Mouse (Mus musculus) gonadal fat pad, adult 2 months (tissue): ENCODE measurements around the gene Glud1. TPM values are rescaled to one million over a fixed set of nuclear protein-coding genes. Genes with fewer than 3 reads are reported as not detected.
"Not testable (repeated sequence)": the region's sequence is repeated elsewhere in the genome, so short reads cannot be mapped to it uniquely, and the experiment has no call there.

Source experiments
- DNase-seq: peaks from one replicate; pipeline ENCODE4 v3.0.0-alpha.2; 2012; ENCODE audit warnings: low read depth
- polyA plus RNA-seq: library from polyadenylated mRNA; depleted of rRNA; stranded (reverse); fragments of >200 nt; gene quantifications from 2 replicates; pipeline ENCODE4 v1.2.3, GENCODE M21; 2012

Glud1 gene
- polyA plus RNA-seq, 1 experiment, result 69.3 TPM

DNA sequence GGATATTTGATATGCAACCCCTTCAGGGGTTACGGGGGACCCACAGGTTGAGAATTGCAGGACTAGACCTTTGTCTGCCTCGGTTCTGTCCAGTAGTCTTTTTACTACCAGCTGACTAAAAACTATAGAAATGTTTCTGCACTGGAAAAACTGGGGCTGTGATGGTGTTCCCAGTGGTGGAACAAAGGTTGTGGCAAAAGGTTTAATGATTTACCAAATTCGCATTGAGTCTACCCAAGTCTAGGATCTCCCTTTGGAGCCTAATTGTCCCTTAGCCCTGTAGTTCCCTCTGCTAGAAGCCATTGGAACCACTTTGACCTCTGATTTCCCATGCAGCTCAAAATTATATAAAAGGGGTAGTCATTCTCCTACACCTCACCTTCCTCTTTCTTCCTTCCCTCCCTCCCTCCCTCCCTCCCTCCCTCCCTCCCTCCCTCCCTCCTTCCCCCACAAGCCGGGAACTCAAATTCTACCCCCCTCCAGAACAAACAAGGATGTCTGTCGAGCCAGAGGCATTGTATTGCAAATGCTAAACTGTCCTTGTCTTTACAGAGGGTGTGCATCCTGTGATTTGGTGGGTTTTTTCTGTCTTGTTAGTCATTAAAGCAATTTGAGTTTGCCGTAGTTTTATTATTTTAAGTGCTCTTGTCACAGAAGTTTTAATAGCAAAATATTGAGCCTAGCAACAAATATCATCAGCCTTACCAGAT is 2.0 kb downstream of the Glud1 start:
- DNase-seq, result no peak

DNA sequence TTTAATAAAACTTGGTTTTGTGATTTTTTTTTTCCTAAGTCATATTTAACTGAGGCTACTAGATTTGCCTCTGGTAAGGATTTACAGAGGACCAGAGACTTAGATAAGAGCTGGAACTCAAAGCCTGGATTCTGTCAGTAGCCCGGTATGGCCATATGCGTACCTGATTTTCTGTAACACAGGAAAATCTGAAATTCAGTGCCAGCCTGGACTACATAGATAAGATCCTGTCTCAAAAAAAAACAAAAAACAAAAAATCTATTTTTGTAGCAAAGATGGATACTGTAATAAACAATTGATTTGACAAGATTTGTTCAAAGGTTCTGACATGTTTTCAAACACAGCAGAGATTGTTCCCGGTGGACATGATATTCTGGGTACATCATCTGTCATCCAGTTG is 3.1 kb downstream of the Glud1 start:
- no peak for DNase-seq

DNA sequence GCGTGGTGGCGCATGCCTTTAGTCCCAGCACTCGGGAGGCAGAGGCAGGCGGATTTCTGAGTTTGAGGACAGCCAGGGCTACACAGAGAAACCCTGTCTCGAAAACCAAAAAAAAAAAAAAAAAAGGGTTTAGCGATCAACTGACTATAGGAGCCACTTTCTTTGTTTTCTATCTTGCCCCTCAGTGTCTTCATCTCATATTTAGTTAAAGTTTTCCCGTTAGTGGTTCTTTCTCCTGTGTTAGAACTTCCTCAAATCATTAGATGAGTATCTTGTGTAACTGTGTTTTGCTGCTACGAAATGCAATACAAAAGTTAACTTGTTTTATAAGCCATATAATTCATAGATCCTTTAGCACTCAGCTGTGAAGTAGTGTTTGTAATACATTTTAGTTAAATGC is 3.9 kb downstream of the Glud1 start:
- not testable (repeated sequence) for DNase-seq

DNA sequence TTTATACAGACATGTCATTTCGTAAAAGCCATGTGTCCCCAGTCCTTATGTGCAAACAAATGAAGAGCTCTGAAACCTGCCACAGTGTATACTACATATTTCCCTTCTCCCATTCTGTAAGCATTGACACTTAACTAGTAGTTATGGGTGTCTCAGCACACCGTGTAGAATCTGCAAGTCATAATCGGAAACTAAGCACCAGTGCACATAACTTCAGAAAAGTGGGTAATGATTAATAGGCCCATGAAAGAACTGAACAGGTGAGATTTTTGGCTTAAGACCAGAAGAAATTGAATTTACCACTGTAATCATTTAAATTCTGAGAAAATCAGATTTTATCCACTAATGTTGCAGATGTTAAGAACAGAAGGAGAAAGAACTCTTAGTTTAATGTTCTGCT is 4.3 kb downstream of the Glud1 start:
- DNase-seq, result no peak

DNA sequence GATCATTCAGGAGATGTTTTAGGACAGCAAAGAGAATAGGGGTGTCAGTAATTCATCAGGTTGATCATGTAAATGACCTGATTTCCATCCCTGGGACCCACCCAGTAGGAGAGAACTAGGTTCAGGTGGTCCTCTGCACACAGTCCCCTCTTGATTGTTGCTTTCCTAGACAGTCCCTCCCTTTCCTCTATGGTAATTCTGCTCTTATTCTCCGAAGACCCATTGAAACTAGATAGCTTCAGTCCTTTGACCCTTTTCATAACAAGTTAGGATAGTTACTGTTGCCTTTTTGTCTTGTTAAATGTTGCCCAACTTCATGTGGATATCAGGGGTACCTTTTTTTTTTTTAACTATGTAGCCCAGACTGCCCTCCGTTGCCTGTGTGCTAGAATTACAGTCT is 5.8 kb downstream of the Glud1 start:
- no peak for DNase-seq

DNA sequence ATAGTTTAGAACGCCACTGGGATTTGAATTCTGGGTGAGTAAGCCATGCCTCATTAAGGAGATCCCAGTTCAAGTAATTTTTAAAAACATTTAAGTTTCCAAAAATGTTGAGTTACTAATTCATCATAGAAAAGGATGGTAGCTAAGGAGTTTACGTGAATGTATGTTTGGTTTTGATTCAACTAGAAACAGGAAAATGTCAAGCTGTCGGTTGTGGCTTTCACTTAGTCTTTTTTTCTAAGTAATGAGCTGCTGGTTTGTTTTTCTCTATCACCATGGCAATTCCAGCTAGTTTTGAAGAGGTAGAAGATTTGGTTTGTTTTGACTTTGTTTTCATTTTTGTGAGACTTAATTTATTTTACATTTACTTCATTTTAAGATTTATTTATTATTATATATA is 6.9 kb downstream of the Glud1 start:
- no peak for DNase-seq

DNA sequence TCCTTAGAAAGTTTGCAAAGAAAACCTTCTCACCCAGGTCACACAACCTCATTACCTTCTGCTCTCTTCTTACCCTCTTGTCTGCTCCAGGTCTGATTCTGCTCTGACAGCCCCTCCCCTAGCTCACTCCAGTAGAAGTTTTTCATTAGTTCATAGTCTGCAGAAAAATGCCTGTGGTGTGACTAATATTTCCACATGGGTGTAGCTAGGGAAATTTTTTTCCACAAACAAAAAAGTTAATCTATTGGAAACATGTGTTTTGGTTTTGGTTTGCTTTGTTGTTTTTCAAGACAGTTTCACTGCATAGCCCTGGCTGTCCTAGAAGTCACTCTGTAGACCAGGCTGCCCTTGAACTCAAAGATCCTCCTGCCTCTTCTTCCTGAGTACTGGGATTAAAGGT is 7.6 kb downstream of the Glud1 start:
- DNase-seq, result no peak

DNA sequence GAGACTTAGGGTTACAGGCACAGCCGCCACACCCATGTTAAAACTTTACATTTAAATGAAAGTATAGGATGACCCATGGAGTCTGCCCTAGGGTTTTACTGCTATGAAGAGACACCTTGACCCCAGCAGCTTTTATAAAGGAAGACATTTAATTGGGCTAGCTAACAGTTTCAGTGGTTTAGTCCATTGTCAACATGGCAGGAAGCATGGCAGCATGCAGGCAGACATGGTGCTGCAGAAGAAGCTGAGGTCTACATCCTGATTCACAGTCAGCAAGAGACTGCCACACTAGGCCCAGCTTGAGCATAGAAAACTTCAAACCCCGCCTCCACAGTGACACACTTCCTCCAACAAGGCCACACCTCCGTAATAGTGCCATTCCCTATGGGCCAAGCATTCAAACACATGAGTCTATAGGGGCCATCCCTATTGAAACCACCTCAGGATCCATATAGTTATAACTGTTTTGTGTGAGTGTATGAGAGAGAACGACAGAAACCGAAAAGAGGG is 13.1 kb downstream of the Glud1 start:
- DNase-seq, result no peak

DNA sequence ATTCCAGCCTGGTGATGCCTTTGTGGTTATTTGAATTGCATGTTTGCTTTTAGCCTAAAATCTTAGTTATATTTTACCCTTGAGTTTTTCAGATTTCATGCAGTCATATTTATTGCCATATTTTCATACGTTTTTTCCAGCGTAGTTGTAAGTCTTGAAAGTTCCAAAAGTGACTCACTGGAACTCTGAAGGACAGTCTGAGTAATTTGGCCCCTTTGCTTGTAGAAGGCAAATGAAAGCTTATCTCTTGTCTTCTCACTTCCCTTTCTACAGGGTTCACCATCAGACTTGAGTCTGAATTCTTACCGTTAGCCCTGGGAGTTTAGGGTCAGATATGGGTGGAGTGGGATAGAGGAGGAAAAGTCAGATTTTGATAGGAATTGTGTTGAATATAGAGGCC is 16.1 kb downstream of the Glud1 start:
- no peak for DNase-seq

DNA sequence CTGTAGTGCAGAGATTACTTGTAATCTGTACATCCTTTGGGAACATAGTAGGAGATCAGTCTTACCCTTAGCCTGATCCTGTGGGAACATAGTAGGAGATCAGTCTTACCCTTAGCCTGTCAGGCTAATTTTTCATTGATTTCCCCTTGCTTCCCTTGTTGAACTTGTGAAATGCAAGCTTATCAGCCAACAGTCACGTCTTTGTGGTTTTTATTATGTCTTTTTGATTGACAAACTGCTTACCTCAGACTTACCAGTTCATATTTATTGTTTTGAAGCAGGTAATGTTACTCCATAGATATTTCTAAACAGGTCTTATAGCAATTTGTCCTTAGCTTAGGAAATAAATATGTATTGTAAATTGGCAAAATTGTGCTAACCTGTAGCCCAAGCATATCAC is 17.1 kb downstream of the Glud1 start:
- DNase-seq, result no peak

DNA sequence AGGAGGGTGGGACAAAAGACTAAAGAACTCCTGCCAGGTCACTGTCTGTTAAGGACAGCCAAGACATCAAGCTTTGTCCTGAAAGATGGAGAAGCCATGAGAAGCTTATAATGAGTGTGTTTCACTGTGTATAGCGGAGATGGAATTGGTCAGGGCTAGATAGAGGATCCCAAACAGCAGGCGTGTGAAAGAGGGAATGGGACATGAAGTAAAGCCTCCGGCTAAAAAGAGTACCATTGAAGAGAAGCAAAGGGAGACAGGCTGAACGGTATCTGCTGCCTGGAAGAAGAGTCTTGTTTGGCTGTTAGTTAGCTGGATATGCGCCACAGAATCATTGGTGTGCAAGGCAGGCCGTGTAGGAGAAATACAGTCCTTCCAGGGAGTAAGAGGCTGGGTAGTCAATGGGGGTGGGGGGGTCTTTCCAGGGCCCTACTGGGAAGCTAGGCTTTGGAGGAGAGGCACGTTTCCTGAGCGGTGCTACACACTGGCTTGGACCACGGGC is 20.2 kb downstream of the Glud1 start:
- no peak for DNase-seq

DNA sequence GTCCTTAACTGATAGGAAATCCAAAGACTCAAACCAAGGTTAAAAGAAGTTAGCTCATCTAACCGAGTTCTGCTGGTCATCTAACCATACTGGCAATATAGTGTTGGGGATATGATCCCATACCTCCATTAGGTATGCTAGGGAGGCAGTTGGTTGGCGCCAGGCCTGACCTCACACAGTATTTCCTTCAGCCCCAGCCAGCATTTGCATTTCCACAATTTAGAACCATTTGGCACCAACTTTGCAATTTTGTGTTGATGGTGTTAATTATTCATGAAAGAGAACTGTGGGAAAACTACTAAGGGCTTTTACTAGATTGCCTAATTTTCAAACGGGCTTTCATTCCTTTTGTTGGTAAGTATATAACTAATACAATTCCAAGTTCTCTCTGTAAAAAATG is 21.4 kb downstream of the Glud1 start:
- DNase-seq, result no peak

DNA sequence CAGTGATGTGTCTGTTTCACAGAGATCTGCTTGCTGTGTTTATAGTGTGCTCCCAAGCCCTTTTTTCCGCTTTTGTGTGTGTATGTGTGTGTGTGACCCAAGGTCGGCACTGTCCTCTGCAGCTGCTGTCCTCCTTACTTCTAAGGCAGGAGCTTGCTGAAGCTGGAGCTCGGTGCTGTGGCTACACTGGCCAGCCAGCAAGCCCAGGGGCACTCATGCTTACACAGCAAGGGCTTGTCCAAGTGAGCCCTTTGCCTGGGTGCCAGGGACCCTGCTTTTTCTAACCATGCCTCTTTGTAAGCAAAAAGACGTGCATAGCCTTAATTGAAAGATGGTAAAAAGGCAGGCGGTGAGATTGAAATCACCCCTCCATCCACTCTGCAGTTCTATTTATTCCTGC is 21.9 kb downstream of the Glud1 start:
- DNase-seq, result no peak

DNA sequence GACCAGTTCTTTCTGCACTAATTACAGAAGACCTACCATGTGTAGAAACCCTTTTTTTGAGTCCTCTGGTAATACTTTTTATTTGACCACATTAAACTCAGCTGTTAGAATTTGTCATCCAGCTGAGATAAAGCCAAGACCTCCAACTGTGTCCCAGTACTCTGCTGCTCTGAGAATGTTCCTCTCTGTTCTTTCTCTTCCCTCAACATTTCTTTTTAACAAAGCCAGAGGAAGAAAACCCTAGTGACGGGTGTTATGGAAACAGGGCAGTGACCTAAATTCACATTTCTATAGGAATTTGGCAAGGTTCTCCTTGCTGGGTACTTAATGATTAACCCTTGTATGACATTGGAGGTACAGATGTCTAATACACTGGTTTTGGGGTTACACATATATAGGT is 28.9 kb downstream of the Glud1 start:
- no peak for DNase-seq

DNA sequence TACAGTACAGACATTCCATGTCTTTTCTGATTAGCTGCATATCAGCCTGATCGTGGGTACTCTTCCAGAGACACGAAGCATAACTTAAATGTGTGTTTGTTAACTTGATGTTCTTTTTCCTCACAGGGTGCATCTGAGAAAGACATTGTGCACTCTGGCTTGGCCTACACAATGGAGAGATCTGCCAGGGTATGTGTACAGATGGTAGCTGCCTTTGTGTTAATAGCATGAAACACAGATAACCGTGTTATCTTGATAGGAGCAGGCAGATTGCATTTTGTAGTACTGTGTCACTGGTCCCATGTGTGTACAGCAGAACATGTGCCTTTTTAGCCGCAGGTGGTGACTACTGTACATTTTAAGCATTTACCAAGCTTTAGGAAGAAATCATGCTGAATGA is 31.5 kb downstream of the Glud1 start:
- DNase-seq, result no peak

DNA sequence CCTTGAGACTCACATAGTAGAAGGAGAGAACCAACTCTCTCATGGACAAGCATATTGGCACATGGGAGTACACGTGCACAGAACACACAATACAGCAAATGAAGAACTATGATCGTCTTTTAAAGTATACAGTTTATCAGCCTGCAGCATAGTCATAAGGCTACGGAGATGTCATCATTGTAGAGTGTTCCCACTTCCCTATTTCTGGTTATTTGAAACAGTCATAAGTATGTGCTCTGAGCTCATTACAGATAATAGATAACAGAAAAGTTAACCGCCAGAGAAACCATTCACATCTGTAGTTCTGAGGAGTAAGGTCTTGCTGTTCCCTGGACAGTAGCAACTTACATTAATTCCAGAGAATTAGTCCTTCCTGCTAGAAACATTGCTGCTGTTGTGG is 32.6 kb downstream of the Glud1 start:
- DNase-seq, result no peak

DNA sequence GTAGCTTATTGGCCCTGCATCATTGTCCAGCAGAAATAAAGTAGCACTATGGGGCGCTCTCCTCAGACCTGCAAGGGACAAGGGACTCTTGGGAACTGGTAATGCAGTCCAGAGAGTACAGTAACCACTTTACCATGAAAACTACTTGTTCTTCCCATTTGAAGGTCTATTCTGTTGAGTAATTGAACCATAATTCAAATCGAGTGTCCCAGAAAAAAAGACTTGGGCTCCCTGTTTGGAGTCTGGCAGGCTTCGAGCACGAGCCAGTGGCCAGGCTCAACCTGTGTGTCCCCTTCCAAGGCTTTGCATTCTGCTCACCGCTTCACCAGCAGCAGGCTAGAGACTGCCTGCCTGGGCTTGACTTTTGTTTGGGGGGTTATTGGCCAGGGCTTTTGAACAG is 33.8 kb downstream of the Glud1 start:
- no peak for DNase-seq

DNA sequence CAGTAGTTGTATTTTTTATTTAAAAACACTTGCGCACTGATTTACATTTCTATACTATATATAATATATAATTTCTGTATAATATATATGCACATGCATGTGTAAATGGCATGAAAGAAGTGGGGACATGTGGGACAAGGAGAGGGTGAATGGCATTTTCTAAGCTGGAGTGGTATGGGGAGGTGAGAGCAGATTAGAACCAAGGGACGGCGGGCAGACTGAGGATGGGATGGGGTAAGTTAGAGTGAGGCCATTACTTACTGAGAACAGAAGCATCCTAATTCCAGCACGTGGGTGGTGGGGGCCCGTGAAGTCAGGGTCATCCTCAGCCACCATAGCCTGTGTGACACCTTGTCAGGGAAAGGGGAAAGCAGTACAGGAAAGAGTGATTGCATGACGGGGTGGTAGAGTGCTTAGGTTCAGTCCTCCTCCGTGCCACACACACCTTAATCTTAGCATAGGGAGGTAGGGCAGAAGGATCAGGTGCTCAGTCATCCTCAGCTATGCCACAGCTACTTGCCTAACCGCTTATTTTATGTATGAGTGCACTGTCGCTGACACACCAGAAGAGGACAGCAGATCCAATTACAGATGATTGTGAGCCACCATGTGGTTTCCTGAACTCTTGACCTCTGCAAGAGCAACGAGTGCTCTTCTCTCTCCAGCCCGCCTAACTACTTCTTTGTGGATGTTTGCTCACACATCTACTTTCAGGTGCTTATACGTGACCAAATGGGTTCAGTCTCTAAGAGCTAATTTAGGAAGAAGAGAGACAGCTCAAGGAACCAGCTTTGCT is 35.4 kb downstream of the Glud1 start:
- DNase-seq, result no peak

DNA sequence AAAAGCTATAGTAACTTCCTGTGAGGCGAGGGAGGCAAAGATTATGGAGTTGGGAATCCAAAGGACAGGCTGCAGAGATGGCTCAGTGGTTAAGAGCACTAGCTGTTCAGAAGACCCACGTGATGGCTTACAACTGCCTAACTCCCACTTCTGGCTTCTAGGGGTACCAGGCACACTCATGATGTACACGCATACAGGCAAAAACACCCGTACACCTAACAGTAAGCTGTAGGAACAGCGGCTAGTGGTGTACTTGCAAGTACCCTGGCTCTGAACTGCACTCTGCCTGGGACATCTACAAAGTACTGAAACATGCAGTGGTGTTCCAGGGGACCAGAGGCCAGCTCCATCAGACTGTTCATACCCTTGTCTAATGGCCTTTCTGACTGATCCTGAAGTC is 36.6 kb downstream of the Glud1 start:
- DNase-seq, result no peak

DNA sequence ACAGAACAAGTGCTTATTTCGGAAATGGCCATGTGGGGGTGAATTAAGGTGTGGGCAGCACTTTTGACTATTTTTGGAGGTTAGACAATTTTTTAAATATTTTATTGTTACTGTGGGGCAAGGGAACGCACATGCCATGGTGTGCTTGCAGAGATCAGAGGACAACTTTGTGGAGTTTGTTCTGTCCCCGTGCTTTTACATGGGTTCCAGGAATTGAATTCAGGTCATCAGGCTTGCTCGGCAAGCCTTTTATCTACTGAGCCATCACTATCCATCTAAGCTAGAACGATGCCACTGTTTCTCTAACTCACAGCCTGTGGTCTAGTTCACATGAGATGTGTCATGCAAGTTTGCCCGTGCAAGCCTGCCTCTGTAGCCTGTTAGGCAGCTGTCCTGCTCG is 37.8 kb downstream of the Glud1 start:
- DNase-seq, result no peak

DNA sequence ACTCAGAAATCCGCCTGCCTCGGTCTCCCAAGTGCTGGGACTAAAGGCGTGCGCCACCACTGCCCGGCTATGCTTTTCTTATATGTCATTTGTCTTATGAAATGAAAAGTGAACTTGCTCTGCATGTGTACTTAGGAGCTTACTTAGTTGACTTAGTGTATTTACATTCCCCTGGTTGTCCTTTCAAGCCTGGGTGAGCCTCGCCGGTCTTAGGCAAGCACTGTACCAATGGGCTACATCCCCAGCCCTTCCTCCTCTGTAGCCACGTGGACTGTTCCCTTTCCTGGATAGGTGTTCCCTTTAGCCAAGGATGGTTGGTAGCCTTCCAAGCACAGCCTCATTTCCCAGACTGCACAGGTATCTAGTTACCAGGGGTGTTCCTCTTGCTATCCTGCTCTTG is 38.5 kb downstream of the Glud1 start:
- no peak for DNase-seq

DNA sequence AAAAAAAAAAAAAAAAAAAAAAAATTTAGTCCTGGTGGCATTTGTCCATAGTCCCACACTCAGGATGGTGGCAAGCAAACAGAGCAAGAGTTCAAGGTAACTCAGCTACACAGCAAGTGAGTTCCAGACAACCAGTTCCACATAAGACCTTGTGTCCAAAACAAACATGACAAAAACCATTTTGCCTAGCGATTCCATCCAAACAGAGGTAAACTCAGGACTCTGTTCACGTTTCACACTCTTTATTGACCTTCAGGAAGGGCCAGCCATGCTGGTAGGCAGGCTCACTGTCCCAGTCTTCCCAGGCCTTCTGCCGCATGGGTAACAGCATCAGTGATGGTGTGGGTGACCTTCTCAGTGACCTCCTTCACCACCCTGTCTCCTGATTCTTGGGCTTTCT is 41.1 kb downstream of the Glud1 start:
- DNase-seq, result no peak

DNA sequence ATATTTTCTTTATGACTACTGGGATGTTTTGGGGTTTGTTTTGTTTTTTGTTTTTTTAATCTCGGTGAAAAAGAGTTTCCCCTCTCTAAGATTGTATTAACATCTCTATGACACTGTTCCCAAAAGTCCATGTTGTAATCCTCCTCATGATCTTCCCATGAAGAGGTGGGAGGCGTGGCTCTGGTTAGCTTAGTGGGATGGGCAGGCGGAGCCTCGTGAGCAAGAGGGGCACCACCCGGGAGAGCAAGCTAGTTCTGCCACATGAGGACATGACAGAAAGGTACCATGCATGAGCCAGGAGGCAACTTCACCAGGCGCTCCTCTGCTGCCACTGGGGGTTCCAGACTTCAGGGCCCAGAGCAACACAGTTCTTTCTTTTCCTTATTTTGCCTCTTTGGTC is 42.0 kb downstream of the Glud1 start:
- no peak for DNase-seq
